8 mouse cellular contexts compared by ENCODE assay signal in the genomic region with DNA sequence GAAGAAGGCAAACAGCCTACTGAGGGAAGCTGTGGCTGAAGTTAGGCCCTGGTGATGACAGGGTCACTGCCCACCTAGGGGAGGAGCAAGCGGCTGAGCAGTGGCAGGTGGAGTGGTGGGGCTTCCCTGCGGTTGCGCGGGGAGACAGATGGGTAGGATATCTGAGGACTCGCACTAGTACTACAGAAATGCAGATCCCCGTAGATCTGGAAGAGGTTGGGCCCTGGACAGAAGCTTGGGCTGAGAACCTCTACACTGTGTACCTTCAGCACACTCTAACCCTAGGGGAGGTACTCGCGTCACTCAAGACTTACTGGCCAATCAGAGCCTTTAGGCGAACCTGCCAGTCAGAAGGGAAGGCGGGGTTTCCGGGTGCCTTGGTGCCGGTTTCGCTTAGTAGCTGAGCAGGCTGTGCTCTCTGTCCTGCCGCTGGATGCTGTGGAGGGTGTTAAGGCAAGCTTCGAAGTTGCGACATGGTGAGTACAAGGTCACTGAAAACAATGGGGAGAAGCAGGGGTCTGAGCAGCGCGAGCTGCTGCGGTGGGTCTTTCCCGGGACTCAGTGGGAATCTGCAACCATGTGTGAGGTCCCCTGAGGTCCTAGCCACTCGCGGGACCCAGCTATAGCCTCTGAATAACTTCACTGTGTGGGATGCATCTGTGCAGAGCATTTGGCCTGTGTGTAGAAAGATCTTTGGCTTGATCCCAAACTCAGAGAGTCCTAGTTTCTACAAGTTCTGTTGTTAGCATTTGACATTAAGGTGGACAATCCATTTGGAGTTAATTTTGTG. TPM values are rescaled to one million over a fixed set of nuclear protein-coding genes. Genes with fewer than 3 reads are reported as not detected.
DNase-seq lines count a peak whose midpoint lies in the region; ATAC-seq and TF ChIP-seq lines count a peak whose summit lies in the region.

No protein-coding gene starts in this region.

- H3K36me3 ChIP-seq in hindbrain, embryonic 13.5 days, result peaks cover 7% of the 10 kb centered on the region

- peak overlapping the region; percentile 52 for H3K4me3 ChIP-seq in hindbrain, embryonic 13.5 days

- CTCF ChIA-PET in Patski (lab: Charles Lee), result interaction anchor here (0.9 kb wide), 1 partner anchor 268 kb away, joined by 3 read pairs; no protein-coding TSS in a partner anchor

- H3K9me3 ChIP-seq in hindbrain, embryonic 13.5 days, result no peaks in the 10 kb centered on the region

- H3K4me2 ChIP-seq in hindbrain, embryonic 13.5 days, result peak overlapping the region; percentile 58

- peaks cover 16% of the 10 kb centered on the region for H3K4me1 ChIP-seq in hindbrain, embryonic 13.5 days (replicated peaks)

- DNase-seq in Patski (ENCODE audit: low read depth, low spot score), result peak; percentile 38
- DNase-seq in cerebellum, postnatal 14 days, result peak; percentile 84 to 87
- peak; percentile 73 to 77 for DNase-seq in frontal cortex, postnatal 14 days (ENCODE audit: low spot score in 2 of 2)
- DNase-seq in layer of hippocampus, postnatal 25 days (ENCODE audit: extremely low spot score in 1 of 2, low spot score in 1 of 2), result peak; percentile 60 to 70
- DNase-seq in lung, postnatal 25 days (ENCODE audit: low spot score), result peak; percentile 92
- DNase-seq in retina, embryonic 14.5 days (ENCODE audit: low spot score), result peak; percentile 92
- DNase-seq in thymus, postnatal 4 days, result peak; percentile 85

- in situ Hi-C loops in Patski (cut with MboI; ENCODE audit: low pct_unique_long_range_greater_than_20kb), result no loop called here

- POLR2A ChIA-PET in Patski (lab: Charles Lee), result interaction anchor here (0.8 kb wide), 1 partner anchor 191 kb away, joined by 3 read pairs; no protein-coding TSS in a partner anchor

- peak overlapping the region; percentile 63 for H3K27ac ChIP-seq in hindbrain, embryonic 13.5 days

- peak; percentile 100 for ATAC-seq in Patski
- peak; percentile 100 for ATAC-seq in hindbrain, embryonic 13.5 days (ENCODE audit: low FRiP score)

- H3K9ac ChIP-seq in hindbrain, embryonic 13.5 days, result peak overlapping the region; percentile 73

- WGBS in hindbrain, embryonic 13.5 days, result 1% methylated on average over 22 of the region's 22 CpGs

- TF ChIP-seq CTCF in Patski (IDR thresholded peaks at IDR 0.05), result no peak

- H3K27me3 ChIP-seq in Patski, result no peaks in the 10 kb centered on the region
- H3K27me3 ChIP-seq in hindbrain, embryonic 13.5 days, result no peaks in the 10 kb centered on the region

RNA-seq across cellular contexts. Expression of gene Gm15446, which starts 56.7 kb away (rescaled TPM):
- 8.8 TPM for polyA plus RNA-seq in Patski (2021)
- polyA plus RNA-seq in hindbrain, embryonic 13.5 days (2015; fragmentation: Nextera tagmentation; extraction: Ambion mirVana), result 0.53 and 0.56 TPM in 2 replicates
- total RNA-seq in layer of hippocampus, postnatal 25 days (2021), result 10 to 100 TPM; 34.0 to 41.2 TPM

Comparison
In these comparisons a context has a peak if more than half of its experiments do, and no peak if none do; other contexts are left out.
1. Peak in every context shown above with its lines: DNase-seq, ATAC-seq, H3K4me3 ChIP-seq and H3K27ac ChIP-seq.
2. DNase-seq: peak in every context shown above with its lines; median percentile 92 in lung, postnatal 25 days; 92 in retina, embryonic 14.5 days; 86 in cerebellum, postnatal 14 days; 85 in thymus, postnatal 4 days; 75 in frontal cortex, postnatal 14 days; 65 in layer of hippocampus, postnatal 25 days; 38 in Patski.